Mouse (Mus musculus): ENCODE measurements around the gene Stk39. TPM values are rescaled to one million over a fixed set of nuclear protein-coding genes. Genes with fewer than 3 reads are reported as not detected.

Stk39 gene
- polyA plus RNA-seq, 1 experiment = 5.5 TPM

- H3K4me1 ChIP-seq (replicated peaks; ENCODE audit: control insufficient read depth, insufficient read depth, low read length) = peaks cover 21% of the 10 kb centered on the region
- 7% methylated on average over 15 of the region's 15 CpGs for WGBS
- no peak for TF ChIP-seq POLR2A (IDR thresholded peaks at IDR 0.05; ENCODE audit: control insufficient read depth, extremely low read depth, insufficient read depth, low read length, poor library complexity)
- no peak for TF ChIP-seq CTCF (IDR thresholded peaks at IDR 0.05; ENCODE audit: borderline replicate concordance, control insufficient read depth, extremely low read depth, insufficient read depth, low read length, poor library complexity)
Measured at GRCm38 (mm10) chr2:68435494-68436255, 36.4 kb downstream of the Stk39 start.

GRCm38 (mm10) chr2:68434997-68435396 is 37.1 kb downstream of the Stk39 start:
- Histone ChIP-seq H3K27ac (ENCODE audit: control insufficient read depth, insufficient read depth, low read length) (no peak overlapping the region), H3K27me3 (ENCODE audit: control insufficient read depth, insufficient read depth, low read length) (no peaks in the 10 kb centered on the region), H3K4me3 (ENCODE audit: control insufficient read depth, insufficient read depth, low read length) (no peak overlapping the region), H3K4me1 (replicated peaks; ENCODE audit: control insufficient read depth, insufficient read depth, low read length) (peaks cover 23% of the 10 kb centered on the region), H3K36me3 (ENCODE audit: control insufficient read depth, insufficient read depth, low read length) (no peaks in the 10 kb centered on the region)
- TF ChIP-seq POLR2A (IDR thresholded peaks at IDR 0.05; ENCODE audit: control insufficient read depth, extremely low read depth, insufficient read depth, low read length, poor library complexity) = no peak
- no peak for TF ChIP-seq CTCF (IDR thresholded peaks at IDR 0.05; ENCODE audit: borderline replicate concordance, control insufficient read depth, extremely low read depth, insufficient read depth, low read length, poor library complexity)
- no peak for DNase-seq
- 45% methylated on average over 4 of the region's 4 CpGs for WGBS

More at GRCm38 (mm10) chr2:68435494-68436255, 36.4 kb downstream of the Stk39 start:
- Histone ChIP-seq H3K27me3 (ENCODE audit: control insufficient read depth, insufficient read depth, low read length) (no peaks in the 10 kb centered on the region), H3K27ac (ENCODE audit: control insufficient read depth, insufficient read depth, low read length) (peak overlapping the region; percentile 17), H3K4me3 (ENCODE audit: control insufficient read depth, insufficient read depth, low read length) (peak overlapping the region; percentile 2; the same call in 1 of the 2 replicates), H3K36me3 (ENCODE audit: control insufficient read depth, insufficient read depth, low read length) (no peaks in the 10 kb centered on the region)
- DNase-seq = peak; percentile 64

GRCm38 (mm10) chr2:68434576-68434975 is 37.5 kb downstream of the Stk39 start:
- peaks cover 23% of the 10 kb centered on the region for H3K4me1 ChIP-seq (replicated peaks; ENCODE audit: control insufficient read depth, insufficient read depth, low read length)
- 26% methylated on average over 5 of the region's 5 CpGs for WGBS
- H3K36me3 ChIP-seq (ENCODE audit: control insufficient read depth, insufficient read depth, low read length) = no peaks in the 10 kb centered on the region
- no peak overlapping the region for H3K4me3 ChIP-seq (ENCODE audit: control insufficient read depth, insufficient read depth, low read length)
- no peak overlapping the region for H3K27ac ChIP-seq (ENCODE audit: control insufficient read depth, insufficient read depth, low read length)
- no peaks in the 10 kb centered on the region for H3K27me3 ChIP-seq (ENCODE audit: control insufficient read depth, insufficient read depth, low read length)
- TF ChIP-seq POLR2A (IDR thresholded peaks at IDR 0.05; ENCODE audit: control insufficient read depth, extremely low read depth, insufficient read depth, low read length, poor library complexity) (no peak), CTCF (IDR thresholded peaks at IDR 0.05; ENCODE audit: borderline replicate concordance, control insufficient read depth, extremely low read depth, insufficient read depth, low read length, poor library complexity) (no peak)
- DNase-seq = no peak

- peaks cover 26% of the 10 kb centered on the region for H3K4me1 ChIP-seq (replicated peaks; ENCODE audit: control insufficient read depth, insufficient read depth, low read length)
- 98% methylated on average over 9 of the region's 9 CpGs for WGBS
- DNase-seq = no peak
Measured at GRCm38 (mm10) chr2:68433736-68434312, 38.2 kb downstream of the Stk39 start.

GRCm38 (mm10) chr2:68432834-68433233 is 39.2 kb downstream of the Stk39 start:
- no peak overlapping the region for H3K4me3 ChIP-seq (ENCODE audit: control insufficient read depth, insufficient read depth, low read length)
- H3K27ac ChIP-seq (ENCODE audit: control insufficient read depth, insufficient read depth, low read length) = no peak overlapping the region
- no peaks in the 10 kb centered on the region for H3K36me3 ChIP-seq (ENCODE audit: control insufficient read depth, insufficient read depth, low read length)
- H3K4me1 ChIP-seq (replicated peaks; ENCODE audit: control insufficient read depth, insufficient read depth, low read length) = peaks cover 26% of the 10 kb centered on the region
- TF ChIP-seq POLR2A (IDR thresholded peaks at IDR 0.05; ENCODE audit: control insufficient read depth, extremely low read depth, insufficient read depth, low read length, poor library complexity) = no peak
- TF ChIP-seq CTCF (IDR thresholded peaks at IDR 0.05; ENCODE audit: borderline replicate concordance, control insufficient read depth, extremely low read depth, insufficient read depth, low read length, poor library complexity) = no peak
- WGBS = 96% methylated on average over 4 of the region's 4 CpGs
- no peak for DNase-seq
- H3K27me3 ChIP-seq (ENCODE audit: control insufficient read depth, insufficient read depth, low read length) = no peaks in the 10 kb centered on the region

More at GRCm38 (mm10) chr2:68433736-68434312, 38.2 kb downstream of the Stk39 start:
- H3K27me3 ChIP-seq (ENCODE audit: control insufficient read depth, insufficient read depth, low read length) = no peaks in the 10 kb centered on the region
- no peak overlapping the region for H3K27ac ChIP-seq (ENCODE audit: control insufficient read depth, insufficient read depth, low read length)
- TF ChIP-seq CTCF (IDR thresholded peaks at IDR 0.05; ENCODE audit: borderline replicate concordance, control insufficient read depth, extremely low read depth, insufficient read depth, low read length, poor library complexity) (no peak), POLR2A (IDR thresholded peaks at IDR 0.05; ENCODE audit: control insufficient read depth, extremely low read depth, insufficient read depth, low read length, poor library complexity) (no peak)
- H3K4me3 ChIP-seq (ENCODE audit: control insufficient read depth, insufficient read depth, low read length) = no peak overlapping the region
- H3K36me3 ChIP-seq (ENCODE audit: control insufficient read depth, insufficient read depth, low read length) = no peaks in the 10 kb centered on the region

GRCm38 (mm10) chr2:68431024-68431962 is 40.8 kb downstream of the Stk39 start:
- TF ChIP-seq POLR2A (IDR thresholded peaks at IDR 0.05; ENCODE audit: control insufficient read depth, extremely low read depth, insufficient read depth, low read length, poor library complexity) = no peak
- TF ChIP-seq CTCF (IDR thresholded peaks at IDR 0.05; ENCODE audit: borderline replicate concordance, control insufficient read depth, extremely low read depth, insufficient read depth, low read length, poor library complexity) = no peak
- peaks cover 26% of the 10 kb centered on the region for H3K4me1 ChIP-seq (replicated peaks; ENCODE audit: control insufficient read depth, insufficient read depth, low read length)
- no peak overlapping the region for H3K4me3 ChIP-seq (ENCODE audit: control insufficient read depth, insufficient read depth, low read length)
- H3K27me3 ChIP-seq (ENCODE audit: control insufficient read depth, insufficient read depth, low read length) = no peaks in the 10 kb centered on the region
- H3K36me3 ChIP-seq (ENCODE audit: control insufficient read depth, insufficient read depth, low read length) = no peaks in the 10 kb centered on the region
- WGBS = 89% methylated on average over 14 of the region's 14 CpGs
- DNase-seq = no peak
- no peak overlapping the region for H3K27ac ChIP-seq (ENCODE audit: control insufficient read depth, insufficient read depth, low read length)

Measured in thymus, adult 2 months (tissue).